Mouse (Mus musculus) stomach, adult 2 months (tissue): ENCODE measurements around the gene Ofcc1. TPM values are rescaled to one million over a fixed set of nuclear protein-coding genes. Genes with fewer than 3 reads are reported as not detected.

Experiments
- polyA plus RNA-seq: library from polyadenylated mRNA; depleted of rRNA; stranded (reverse); fragments of >200 nt; gene quantifications from 2 replicates; pipeline ENCODE4 v1.2.3, GENCODE M21; 2012; rRNA removed

Ofcc1 gene
- polyA plus RNA-seq, result not detected in 2 replicates

GRCm38 (mm10) chr13:40361288-40361687, at the start of gene Ofcc1:
Gene Ofcc1, minus strand, starts transcription at chr13:40361450.

